Mouse (Mus musculus) brain, embryonic 14.5 days (tissue): ENCODE data around the gene Gm7247.

ENCODE experiments used
- CTCF ChIP-seq: fragments of 200-500 bp; IDR thresholded peaks from 2 replicates; pipeline ENCODE4 v1.5.1; 2012; ENCODE audit warnings: inconsistent platforms, mild to moderate bottlenecking, moderate library complexity, borderline replicate concordance; ENCODE audit not compliant: insufficient read depth, insufficient read length; ENCODE audit errors: extremely low read depth
- POLR2A ChIP-seq: fragments of 200-500 bp; IDR thresholded peaks from 2 replicates; pipeline ENCODE4 v1.6.1; 2012; ENCODE audit warnings: mild to moderate bottlenecking, inconsistent platforms, borderline replicate concordance; ENCODE audit not compliant: poor library complexity, insufficient read depth, insufficient read length, severe bottlenecking; ENCODE audit errors: extremely low read depth

DNA sequence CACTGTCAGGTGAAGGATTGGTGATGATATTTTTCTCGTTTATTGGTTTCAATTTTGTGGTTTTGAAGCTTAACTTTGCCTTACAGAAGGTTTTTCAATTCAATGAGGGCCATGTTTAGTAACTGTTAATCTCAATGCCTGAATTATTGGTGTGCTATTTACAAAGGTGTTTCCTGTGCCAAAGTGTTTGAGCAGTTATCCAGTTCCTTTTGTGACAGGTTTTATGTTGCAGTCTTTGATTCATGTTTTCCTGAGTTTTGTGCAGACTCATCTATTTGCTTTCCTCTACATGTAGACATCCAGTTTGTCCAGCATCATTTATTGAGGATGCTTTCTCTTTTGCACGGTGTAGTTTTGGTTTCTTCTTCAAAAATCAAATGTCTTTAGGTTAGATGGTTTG is 62.3 kb downstream of the Gm7247 start:
- TF ChIP-seq CTCF (no peak), POLR2A (no peak)
